Mouse (Mus musculus): ENCODE results near the gene Ambra1. TPM values are rescaled to one million over a fixed set of nuclear protein-coding genes. Genes with fewer than 3 reads are reported as not detected.

Ambra1 gene
- total RNA-seq, 2 experiments from 2014 or later, result 21.3 to 22.1 TPM

DNA sequence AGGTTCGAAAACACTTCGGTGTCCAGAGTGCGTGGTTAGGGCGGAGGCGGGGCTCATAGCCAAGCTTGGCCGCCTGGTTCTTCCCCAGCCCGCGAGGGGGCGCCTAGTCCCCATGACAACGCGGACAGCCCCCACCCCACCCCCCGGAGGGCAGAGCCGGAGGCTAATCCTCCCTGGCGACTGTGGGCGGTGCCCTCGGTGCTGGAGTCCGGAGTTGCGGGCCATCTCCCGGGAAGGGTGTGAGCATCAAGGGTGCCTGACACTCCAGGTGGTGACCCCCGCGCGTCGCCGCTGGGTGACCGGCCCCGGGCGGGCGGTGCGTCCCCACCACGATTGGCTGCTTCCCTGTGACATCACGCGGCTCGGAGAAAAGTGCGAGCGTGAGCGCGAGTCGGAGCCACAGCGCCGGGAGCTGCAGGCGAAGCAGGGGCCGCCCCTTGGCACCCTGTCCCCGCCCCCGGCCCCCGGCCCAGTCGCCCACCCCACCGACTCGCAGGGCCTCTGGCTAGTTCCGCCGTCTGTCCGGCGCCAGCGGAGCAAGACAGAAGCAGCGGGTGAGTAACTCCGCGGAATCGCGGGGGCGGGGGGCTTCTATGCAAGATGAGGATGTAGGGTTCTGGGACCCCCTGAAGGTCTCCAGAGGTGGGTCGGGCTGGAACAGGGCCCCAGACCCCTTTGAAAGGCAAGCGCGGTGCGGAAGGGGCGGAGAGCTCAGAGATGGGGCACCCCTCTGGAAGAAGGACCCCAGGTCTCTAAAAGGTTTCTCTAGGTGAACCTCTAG, 192.0 kb downstream of the Ambra1 start:
- peak; percentile 69 for DNase-seq

DNA sequence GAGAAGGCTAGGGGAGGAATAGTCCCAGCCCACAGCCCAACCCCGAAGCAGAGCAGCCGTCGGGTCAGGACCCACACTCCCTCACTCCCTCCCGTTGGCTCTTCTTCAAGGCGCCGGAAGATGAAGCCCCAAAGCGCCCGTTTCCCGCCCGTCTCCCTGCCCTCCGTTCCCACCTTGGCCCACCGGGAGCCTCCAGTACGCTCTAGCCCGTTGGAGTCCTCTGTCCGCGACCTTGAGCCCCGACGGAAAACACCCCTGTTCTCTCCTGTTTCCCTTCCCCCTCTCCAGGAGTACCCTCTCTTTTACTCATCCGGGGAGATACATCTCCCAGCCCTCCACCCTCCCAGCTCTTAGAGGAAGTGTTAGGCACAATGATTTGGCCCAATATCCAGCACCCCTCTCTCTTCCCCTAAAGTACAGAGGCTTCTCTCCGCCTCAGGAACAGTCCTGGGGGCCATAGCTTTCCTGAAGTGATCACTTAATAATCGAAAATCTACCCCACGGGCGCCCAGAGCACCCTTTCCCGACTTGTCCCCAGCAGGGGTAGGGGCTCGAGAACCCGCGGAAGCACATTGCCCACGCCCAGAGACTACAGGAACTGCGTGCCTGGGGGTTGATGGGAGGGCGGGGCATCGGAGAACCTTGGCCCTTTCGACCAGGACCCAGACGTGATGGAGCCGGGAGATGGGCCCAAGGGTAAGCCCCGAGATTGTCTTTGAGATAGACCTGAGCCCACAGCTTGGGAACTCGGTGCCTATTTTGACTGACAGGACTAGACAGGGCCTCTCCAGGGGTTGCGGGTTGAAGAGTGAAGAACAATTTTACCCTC, 192.9 kb downstream of the Ambra1 start:
- no peak for DNase-seq

DNA sequence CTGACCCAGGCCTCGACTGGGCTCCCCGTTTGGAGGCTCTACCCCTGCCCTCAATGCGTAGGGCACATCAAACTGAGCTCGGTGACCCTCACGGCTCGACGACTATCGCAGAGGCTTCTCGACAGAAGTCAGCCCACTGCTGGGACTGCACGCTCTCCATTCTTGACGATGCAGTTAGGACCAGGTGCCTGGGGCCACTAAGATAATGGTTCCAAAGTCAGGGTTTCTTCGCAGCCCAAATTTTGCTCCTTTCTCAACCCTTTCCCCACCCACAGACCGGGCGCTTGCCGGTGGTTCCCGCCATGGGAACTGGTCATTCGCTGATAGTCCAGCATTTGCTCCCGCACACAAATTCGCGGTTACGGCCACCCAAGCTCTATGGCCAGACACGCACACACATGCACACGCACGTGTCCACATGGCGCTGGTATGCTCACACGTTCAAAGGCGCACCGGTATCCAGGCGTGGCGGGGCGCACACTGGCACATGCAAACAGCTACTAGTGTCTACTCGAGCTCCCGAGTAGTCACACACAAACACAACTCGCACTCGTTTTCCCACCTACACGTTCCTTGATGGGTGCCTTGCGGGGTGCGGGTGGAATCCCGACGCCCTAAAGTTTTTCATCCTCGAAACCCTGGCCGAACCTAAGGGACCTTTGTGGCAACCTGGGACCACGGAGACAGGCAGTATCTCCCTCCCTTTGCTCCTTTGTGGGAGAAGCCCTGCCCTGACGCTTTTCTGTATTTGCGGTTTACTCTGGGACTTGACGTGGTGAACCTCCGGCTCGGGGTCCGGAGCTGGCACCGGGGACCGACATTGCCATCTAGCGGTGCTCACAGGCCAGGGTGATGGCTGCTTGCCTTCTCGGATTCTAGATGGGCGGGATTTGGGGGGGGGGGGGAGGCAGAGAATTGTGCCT, 193.7 kb downstream of the Ambra1 start:
- peak; percentile 83 for DNase-seq

DNA sequence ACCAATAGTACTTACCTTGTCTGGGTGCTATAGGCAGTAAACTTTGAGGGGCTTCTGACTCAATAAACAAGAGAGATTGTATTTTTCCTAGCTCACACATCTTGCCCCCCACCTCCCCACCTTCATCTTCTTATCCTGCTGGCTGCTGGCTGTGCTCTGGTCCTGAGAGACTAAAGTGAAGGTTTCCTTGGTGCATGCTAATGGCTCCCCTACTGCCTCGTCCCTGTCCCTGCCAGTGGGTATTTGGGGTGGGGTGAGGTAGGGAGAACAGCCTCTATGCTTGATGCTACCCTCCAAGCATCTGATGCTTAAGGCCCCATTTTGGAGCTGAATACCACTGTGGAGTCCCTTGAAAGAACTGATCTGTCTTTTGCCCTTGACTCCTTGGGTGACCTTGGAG, 194.8 kb downstream of the Ambra1 start:
- no peak for DNase-seq

DNA sequence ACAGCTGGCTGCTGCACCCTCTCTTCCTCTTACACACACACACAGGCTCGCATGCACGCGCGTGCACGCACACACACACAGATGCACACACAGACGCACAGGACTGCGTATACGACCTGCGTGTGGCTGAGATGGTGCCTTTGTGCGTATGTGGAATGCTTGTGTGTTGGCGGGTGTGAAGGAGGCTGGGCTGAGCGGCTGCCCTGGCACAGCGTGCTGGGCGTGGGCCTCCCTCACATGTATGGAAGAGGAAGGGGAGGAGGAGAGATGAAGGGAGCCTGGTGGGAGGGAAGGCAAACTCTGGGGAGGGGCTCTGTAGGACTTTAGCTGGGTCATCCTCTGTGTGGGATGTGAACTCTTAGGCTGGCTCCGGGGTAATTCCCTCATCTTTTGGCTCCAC, 195.5 kb downstream of the Ambra1 start:
- DNase-seq, result no peak

DNA sequence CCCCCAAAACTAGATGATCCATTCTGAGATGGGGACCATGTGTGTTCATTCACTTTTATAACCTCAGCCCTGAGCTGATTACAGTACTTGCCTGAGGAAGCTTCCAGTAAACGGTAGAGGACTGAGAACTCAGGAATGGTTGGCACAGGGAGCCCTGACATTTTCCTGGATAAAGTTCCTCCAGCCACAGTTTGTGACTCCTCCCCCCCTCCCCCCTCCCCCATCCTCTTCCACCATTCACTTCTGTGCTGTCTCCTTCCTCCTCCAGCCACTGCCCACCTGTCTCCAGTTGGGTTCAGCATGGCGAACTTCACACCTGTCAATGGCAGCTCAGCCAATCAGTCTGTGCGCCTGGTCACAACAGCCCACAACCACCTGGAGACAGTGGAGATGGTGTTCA, 197.0 kb downstream of the Ambra1 start, which contains the start of gene Chrm4:
Chrm4 (plus strand) TSS at position 301 of the 400 bp plus-strand sequence.
- DNase-seq, result no peak

DNA sequence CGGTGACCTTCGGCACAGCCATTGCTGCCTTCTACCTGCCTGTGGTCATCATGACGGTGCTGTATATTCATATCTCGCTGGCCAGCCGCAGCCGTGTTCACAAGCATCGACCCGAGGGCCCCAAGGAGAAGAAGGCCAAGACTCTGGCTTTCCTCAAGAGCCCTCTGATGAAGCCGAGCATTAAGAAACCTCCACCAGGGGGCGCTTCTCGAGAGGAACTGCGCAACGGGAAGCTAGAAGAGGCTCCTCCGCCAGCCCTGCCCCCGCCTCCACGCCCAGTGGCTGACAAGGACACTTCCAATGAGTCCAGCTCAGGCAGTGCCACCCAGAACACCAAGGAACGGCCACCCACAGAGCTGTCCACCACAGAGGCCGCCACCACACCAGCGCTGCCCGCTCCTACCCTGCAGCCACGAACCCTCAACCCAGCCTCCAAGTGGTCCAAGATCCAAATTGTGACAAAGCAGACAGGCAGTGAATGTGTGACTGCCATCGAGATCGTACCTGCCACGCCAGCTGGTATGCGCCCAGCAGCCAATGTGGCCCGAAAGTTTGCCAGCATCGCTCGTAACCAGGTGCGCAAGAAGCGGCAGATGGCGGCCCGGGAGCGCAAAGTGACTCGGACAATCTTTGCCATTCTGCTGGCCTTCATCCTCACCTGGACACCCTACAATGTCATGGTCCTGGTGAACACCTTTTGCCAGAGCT, 198.0 kb downstream of the Ambra1 start:
- DNase-seq, result peak; percentile 86

DNA sequence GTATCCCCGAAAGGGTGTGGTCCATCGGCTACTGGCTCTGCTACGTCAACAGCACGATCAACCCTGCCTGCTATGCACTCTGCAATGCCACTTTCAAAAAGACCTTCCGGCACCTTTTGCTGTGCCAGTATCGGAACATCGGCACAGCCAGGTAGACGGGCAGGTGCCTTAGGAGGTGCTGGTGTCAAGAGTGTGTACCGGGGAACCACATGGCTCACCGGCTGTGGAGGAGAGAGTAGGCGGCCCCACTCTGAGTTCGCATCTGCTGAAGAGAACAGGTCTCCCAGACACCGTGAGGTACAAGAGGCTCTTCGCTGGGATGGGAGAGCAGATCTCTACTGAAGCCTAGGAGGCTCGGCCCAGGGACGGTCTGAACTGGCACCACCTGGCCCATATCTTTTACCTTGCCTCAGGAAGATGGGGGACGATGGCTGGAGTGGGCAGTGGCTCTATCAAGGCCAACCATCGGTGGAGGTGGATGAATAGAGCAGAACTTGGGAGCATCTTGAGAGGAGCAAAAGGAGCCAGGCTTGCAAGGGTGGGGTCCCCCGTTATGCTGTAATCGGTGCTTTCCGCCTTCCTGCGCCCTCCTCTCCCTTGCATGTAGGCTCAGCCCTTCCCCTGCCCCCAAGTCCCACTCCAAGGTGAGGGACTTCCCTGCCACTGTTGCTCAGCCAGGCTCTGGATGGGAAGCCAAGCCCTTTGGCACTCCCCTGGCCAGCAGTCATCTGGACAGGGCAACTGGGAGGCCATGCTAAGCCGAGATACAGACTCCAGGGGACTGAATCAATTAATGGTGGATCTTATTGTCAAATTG, 198.8 kb downstream of the Ambra1 start:
- no peak for DNase-seq

DNA sequence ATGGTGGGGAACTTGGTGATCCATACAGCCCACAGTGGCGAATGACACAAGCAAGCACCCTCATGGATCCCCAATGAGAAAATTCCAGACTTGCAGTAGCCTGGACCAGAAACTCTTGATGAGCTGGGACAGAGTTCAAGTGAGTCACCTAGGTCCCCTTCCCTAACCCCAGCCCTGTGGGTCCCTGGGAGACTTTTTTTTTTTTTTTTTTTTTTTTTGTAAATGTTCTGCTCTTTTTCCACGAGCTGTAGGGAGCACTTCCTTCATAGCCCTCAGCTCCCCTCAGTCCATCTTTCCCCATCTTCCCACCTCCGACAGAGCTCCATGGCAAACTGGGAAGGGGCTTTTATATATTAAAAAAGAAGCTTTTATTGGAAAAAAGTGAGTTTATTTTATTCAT, 199.5 kb downstream of the Ambra1 start:
- no peak for DNase-seq

DNA sequence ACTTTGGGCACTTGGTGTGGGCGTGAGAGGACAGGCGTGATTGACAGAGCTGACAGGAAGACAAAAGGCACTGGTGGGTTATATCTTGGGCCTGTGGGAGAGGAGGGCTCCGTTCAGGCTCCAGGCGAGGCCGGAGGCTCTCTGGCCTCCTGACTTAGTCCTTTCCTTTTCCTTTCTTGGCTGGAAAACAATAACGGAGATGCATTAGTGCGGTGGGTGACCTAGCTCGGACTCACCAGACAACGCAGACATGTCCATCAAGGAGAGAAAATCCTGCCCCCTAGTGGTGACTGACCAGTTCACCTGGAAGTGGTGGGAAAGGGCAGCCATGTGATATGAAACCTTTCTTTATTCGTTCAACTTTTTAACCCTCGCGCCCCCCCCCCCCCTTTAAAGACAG, 200.0 kb downstream of the Ambra1 start:
- DNase-seq, result peak; percentile 81

DNA sequence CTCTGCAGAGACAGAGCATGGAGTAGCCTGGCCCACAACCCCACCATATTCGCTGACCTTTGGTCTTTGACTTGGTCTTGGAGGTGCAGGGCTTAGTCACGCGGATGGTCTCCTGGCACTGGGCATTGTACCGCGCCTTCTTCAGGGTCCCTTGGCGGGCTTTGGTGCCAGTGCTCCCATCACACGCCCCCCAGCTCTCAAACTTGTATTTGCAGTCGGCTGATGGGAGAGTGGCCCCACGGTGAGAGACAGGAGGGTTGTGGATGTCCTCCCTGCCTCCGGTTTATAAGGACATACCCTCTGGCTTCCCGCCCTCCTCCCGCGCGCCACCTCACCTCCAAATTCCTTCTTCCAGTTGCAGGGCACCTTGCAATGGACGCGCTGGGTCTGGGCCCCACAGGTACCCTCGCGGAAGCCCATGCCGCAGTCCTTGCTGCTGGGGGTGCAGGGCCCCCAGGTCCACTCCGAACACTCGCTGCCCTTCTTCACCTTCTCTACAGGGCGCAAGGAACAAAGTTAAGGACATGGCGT, 200.9 kb downstream of the Ambra1 start:
- DNase-seq, result no peak

DNA sequence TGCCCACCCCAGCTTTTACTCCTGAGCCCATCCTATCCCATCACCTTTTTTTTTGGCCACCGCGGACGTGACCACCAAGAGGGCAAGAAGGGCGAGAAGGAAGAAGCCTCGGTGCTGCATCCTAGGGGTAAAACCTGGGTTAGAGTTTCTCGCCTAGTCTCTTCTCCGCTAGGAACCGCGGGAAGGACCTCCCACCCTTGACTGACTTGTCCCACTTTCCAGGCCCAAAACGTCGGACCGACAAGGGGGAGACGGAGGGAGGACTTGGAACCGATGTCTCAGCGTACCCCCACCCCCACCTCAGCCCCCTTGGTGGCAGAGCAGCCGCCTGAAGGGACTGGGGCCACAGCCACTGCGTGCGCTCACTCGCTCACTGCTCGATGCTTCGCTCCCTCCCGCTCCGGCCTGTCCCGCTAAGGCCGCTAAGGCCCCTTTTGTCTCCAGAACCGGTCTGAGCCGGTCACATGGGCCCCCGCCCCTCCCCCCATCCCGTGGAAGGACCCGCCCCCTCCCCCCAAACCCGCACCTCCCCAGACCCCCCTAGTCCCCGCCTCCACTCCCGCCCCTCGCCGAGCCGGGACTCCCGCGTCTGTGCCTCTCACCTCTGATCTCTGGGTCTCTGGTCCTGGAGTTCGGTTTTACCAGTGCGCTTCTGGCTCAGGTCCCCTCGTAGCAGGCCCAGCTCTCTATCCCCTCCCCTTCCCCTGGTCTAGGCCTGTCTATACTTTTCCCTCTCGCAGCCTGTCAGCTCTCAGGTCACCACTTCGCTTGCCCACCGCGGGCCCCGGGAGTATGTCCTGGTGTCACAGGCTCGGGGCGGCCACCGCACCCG, 201.6 kb downstream of the Ambra1 start:
- peak; percentile 71 for DNase-seq

DNA sequence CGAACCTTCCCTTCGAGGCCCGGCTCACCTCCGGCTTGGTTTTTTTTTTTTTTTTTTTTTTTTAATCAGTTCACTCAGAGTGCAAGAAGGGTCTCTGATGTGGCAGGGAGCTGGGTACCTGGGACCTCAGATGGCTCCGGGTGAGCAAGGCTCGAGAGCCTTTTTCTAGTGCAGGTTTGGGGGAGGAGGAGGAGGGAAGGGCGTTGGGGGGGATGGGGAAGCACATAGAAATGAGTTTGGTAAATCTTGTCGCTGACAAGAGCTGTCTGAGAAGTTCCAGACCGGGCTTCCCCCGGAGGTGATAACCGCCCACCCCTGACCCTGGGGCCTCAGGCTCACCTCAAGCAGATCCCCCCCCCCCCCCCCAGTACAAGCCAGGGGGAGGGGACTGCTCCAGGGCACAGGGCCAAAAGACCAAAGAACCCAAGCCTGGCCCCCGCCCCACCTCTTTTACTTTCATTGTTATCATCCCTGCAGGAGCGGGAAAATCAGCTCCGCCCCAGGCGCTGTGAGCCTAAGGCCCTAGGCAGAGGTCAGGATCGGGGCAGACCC, 202.3 kb downstream of the Ambra1 start, which contains the start of gene Mdk:
Mdk (minus strand) TSS at position 138 of the 552 bp plus-strand sequence.
- DNase-seq, result no peak

DNA sequence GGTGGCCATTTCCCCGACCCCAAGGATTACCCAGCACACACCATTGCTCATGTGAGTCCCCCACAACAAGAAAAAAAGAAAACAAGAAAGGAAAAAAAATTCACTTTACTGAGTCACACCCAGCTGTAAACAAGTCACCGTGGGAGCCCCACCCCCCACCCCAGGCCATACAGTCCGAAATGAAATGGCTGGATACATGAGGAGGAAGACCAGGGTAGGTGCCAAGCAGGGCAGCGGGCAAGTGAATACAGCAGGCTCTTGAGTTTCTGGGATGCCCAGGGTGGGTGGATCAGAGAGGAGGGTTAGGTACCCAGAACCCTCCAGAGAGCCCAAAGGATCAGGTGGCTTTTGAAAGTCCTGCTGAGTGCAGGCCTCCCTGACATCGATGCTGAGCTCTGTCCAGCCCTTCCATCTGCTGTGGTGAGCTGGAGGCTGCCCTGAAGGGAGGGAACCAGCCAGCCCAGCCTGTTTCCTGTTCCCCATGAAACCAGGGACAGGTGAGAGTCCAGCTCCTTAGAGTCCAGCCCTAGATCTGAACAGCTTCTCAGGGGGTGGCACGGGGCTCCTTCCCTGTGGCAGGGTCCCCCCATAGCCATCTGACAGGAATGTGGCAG, 202.9 kb downstream of the Ambra1 start:
- peak; percentile 6 for DNase-seq

DNA sequence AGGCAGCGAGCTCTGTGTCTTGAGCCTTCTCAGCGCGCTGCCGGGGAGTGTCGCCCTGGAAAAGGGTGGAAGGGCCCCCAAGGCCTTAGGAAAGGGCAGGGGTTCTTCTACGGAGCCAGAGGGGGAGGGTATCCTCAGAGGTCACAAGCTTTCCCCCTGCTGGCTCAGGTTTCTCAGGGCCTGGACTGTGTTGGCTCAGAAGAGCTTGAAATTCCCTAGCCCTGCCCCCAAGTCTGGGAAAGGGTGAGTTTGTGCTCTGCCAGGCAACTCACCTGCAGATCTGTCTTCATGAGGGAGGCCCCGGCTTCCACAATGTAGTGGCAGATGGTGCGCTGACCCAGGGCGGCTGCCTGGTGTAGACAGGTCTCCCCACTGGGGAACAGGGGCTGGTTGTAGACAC, 203.5 kb downstream of the Ambra1 start:
- no peak for DNase-seq

DNA sequence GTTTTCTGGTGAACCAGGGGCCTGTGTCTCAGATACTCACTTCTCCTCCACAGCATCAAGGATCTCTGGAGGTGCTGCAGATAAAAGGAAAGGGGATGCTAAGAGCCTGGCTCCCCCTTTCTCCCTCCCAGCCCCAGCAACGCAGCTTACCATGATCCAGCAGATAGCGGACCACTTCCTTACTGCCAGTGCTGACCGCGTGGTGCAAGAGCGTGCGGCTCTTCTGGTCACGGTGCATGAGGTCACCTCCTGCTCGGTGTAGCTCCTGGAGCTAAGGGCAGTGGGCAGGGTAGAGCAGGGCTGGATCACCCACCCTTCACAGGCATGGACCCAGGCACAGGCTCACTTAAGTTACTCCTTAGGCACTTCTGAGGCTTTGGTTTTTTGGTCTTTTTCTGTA, 204.1 kb downstream of the Ambra1 start:
- no peak for DNase-seq

DNA sequence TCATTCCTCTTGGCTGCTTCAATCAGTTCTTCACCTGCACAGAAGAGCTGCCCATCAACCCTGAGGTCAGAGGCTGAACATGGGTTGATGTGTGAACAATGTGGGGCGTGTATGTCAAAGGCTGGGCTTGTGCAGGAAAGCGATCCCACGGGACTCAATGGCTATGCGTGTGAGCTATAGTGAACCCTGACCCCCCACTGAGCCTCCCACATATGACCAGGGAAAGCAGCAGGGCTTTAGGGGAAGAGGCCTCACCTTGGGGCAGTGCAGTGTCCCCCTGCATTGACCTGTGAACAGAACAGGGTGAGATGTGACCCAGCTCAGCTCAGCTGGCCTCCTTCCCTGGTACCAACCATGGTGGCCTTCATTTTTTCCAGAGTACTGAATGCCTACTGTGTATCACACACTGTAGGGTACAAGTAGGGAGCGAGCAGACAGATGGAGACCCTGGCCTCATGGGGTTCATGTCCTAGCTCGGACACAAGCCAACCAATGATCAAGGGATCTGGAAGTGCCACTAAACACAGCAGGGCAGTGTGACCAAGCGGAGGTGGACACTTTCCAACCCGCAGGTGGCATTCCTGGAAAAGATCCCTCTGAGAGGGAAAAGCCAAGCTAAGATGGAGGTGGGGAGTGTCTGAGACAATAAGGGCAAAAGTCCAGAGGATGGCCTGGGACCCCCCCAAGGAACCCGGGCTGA, 205.0 kb downstream of the Ambra1 start:
- no peak for DNase-seq

DNA sequence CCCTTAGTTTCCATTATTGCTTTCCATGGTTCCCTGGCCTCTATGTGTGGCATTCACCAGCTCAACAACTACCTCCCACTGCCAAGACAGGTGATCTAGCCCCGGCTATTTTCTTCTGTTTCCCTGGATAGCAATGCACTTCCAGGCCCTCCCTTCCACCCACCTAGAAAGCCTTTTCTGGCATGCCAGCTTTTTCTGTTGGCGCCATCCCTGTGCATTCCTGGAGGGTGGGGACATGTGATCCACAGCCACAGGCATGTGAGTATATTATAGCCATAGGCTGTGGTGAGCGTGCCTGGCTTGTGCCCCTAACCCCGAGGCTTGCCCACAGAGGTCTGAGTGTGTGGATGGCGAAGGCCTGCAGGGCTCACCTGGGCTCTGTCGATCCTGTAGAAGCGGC, 206.2 kb downstream of the Ambra1 start:
- no peak for DNase-seq

All from heart, postnatal 4 days (tissue).